Mouse (Mus musculus) intestine, embryonic 15.5 days (tissue): ENCODE results near the gene Tm4sf19. TPM values are rescaled to one million over a fixed set of nuclear protein-coding genes. Genes with fewer than 3 reads are reported as not detected.
A peak's percentile ranks its signal among the peaks of the same experiment; 100 is the strongest.

Source experiments
- ATAC-seq: fragments of 200-750 bp; cut with Nextera tagmentation; 2 replicates; pipeline ENCODE4 v1.8.0; 2017; ENCODE audit warnings: moderate TSS enrichment, moderate library complexity
- H3K27ac ChIP-seq: fragments of 300-500 bp; sonication (generic); 2 replicates; pipeline ENCODE4 v1.5.1; 2015; ENCODE audit warnings: mild to moderate bottlenecking, inconsistent platforms
- H3K27me3 ChIP-seq: fragments of 300-500 bp; sonication (generic); replicated peaks from 2 replicates; pipeline ENCODE4 v1.6.1; 2015; ENCODE audit warnings: inconsistent platforms
- H3K36me3 ChIP-seq: fragments of 300-500 bp; sonication (generic); 2 replicates; pipeline ENCODE4 v1.6.1; 2015; ENCODE audit warnings: inconsistent platforms
- H3K4me1 ChIP-seq: fragments of 300-500 bp; sonication (generic); replicated peaks from 2 replicates; pipeline ENCODE4 v1.6.1; 2015; ENCODE audit warnings: inconsistent platforms
- H3K4me2 ChIP-seq: fragments of 300-500 bp; sonication (generic); replicated peaks from 2 replicates; pipeline ENCODE4 v1.6.1; 2015; ENCODE audit warnings: mild to moderate bottlenecking, inconsistent platforms
- H3K4me3 ChIP-seq: fragments of 300-500 bp; sonication (generic); replicated peaks from 2 replicates; pipeline ENCODE4 v1.5.1; 2015; ENCODE audit warnings: inconsistent platforms
- H3K9ac ChIP-seq: fragments of 300-500 bp; sonication (generic); 2 replicates; pipeline ENCODE4 v1.6.1; 2015; ENCODE audit warnings: inconsistent platforms
- H3K9me3 ChIP-seq: fragments of 300-500 bp; sonication (generic); 2 replicates; pipeline ENCODE4 v1.6.1; 2016; ENCODE audit warnings: inconsistent platforms
- WGBS: fragments of 180-500 bp; shearing (Covaris S2); methylation state at CpG from one replicate; pipeline ENCODE4 v1.1.7; 2015; 5-methylcytosine and 5-hydroxymethylcytosine counted together
- polyA plus RNA-seq: library from polyadenylated mRNA; unstranded; fragments of >200 nt; fragmentation: Nextera tagmentation; extraction: Ambion mirVana; gene quantifications from 2 replicates; pipeline ENCODE4 v1.2.1, GENCODE M21; 2015

Gene Tm4sf19
- polyA plus RNA-seq, 1 experiment from 2014 or later, result not detected

GRCm38 (mm10) chr16:32398206-32398605 is 2.1 kb upstream of the Tm4sf19 start:
- no peak for ATAC-seq

GRCm38 (mm10) chr16:32401335-32401965 is 1.1 kb downstream of the Tm4sf19 start:
- no peak overlapping the region for H3K9ac ChIP-seq
- H3K4me2 ChIP-seq, result no peak overlapping the region
- no peak overlapping the region for H3K27ac ChIP-seq
- no peak overlapping the region for H3K4me3 ChIP-seq
- ATAC-seq, result no peak
- H3K9me3 ChIP-seq, result no peaks in the 10 kb centered on the region
- no peaks in the 10 kb centered on the region for H3K27me3 ChIP-seq
- 79% methylated on average over 9 of the region's 9 CpGs for WGBS
- H3K36me3 ChIP-seq, result no peaks in the 10 kb centered on the region
- H3K4me1 ChIP-seq, result peaks cover 1% of the 10 kb centered on the region; the same call in 1 of the 2 replicates

More at GRCm38 (mm10) chr16:32398206-32398605, 2.1 kb upstream of the Tm4sf19 start:
- no peak overlapping the region for H3K27ac ChIP-seq
- peaks cover 4% of the 10 kb centered on the region; the same call in 1 of the 2 replicates for H3K4me1 ChIP-seq
- no peaks in the 10 kb centered on the region for H3K9me3 ChIP-seq
- H3K27me3 ChIP-seq, result no peaks in the 10 kb centered on the region
- no peak overlapping the region for H3K4me2 ChIP-seq
- H3K4me3 ChIP-seq, result no peak overlapping the region
- no peaks in the 10 kb centered on the region; the same call in 1 of the 2 replicates for H3K36me3 ChIP-seq
- WGBS, result 71% methylated on average over 3 of the region's 3 CpGs
- H3K9ac ChIP-seq, result no peak overlapping the region

- no peak overlapping the region for H3K9ac ChIP-seq
- no peak for ATAC-seq
- no peaks in the 10 kb centered on the region for H3K27me3 ChIP-seq
- no peaks in the 10 kb centered on the region for H3K36me3 ChIP-seq
- no peak overlapping the region for H3K27ac ChIP-seq
- no peak overlapping the region for H3K4me2 ChIP-seq
- WGBS, result 84% methylated on average over 3 of the region's 3 CpGs
- no peaks in the 10 kb centered on the region for H3K9me3 ChIP-seq
- no peak overlapping the region for H3K4me3 ChIP-seq
- no peaks in the 10 kb centered on the region for H3K4me1 ChIP-seq
Observed at GRCm38 (mm10) chr16:32402818-32403217, 2.5 kb downstream of the Tm4sf19 start.

GRCm38 (mm10) chr16:32405716-32406115 is 5.4 kb downstream of the Tm4sf19 start:
- Histone ChIP-seq H3K9me3 (no peaks in the 10 kb centered on the region), H3K4me2 (no peak overlapping the region), H3K27ac (no peak overlapping the region), H3K27me3 (no peaks in the 10 kb centered on the region), H3K4me1 (no peaks in the 10 kb centered on the region), H3K36me3 (no peaks in the 10 kb centered on the region), H3K4me3 (no peak overlapping the region), H3K9ac (no peak overlapping the region)
- no peak for ATAC-seq
- WGBS, result 89% methylated on average over 9 of the region's 9 CpGs

- Histone ChIP-seq H3K27me3 (no peaks in the 10 kb centered on the region), H3K4me2 (no peak overlapping the region), H3K27ac (no peak overlapping the region), H3K4me3 (no peak overlapping the region), H3K4me1 (no peaks in the 10 kb centered on the region), H3K36me3 (no peaks in the 10 kb centered on the region), H3K9ac (no peak overlapping the region), H3K9me3 (no peaks in the 10 kb centered on the region)
- WGBS, result 79% methylated on average over 6 of the region's 6 CpGs
- ATAC-seq, result no peak
Observed at GRCm38 (mm10) chr16:32406671-32407070, 6.4 kb downstream of the Tm4sf19 start.

GRCm38 (mm10) chr16:32407730-32408129 is 7.4 kb downstream of the Tm4sf19 start:
- ATAC-seq, result no peak
- H3K27ac ChIP-seq, result no peak overlapping the region
- 77% methylated on average over 10 of the region's 10 CpGs for WGBS

GRCm38 (mm10) chr16:32417457-32417856 is 17.2 kb downstream of the Tm4sf19 start:
- Histone ChIP-seq H3K27ac (peak overlapping the region; percentile 41), H3K36me3 (no peaks in the 10 kb centered on the region), H3K4me2 (no peak overlapping the region), H3K4me3 (no peak overlapping the region), H3K9me3 (no peaks in the 10 kb centered on the region), H3K4me1 (peaks cover 6% of the 10 kb centered on the region; the same call in 1 of the 2 replicates), H3K27me3 (no peaks in the 10 kb centered on the region), H3K9ac (no peak overlapping the region)
- peak; percentile 59 for ATAC-seq
- 50% methylated on average over 1 of the region's 1 CpGs for WGBS

More at GRCm38 (mm10) chr16:32407730-32408129, 7.4 kb downstream of the Tm4sf19 start:
- no peaks in the 10 kb centered on the region for H3K9me3 ChIP-seq
- H3K36me3 ChIP-seq, result no peaks in the 10 kb centered on the region
- no peak overlapping the region for H3K4me2 ChIP-seq
- no peak overlapping the region for H3K9ac ChIP-seq
- no peaks in the 10 kb centered on the region for H3K27me3 ChIP-seq
- H3K4me3 ChIP-seq, result no peak overlapping the region
- no peaks in the 10 kb centered on the region for H3K4me1 ChIP-seq

- Histone ChIP-seq H3K36me3 (no peaks in the 10 kb centered on the region), H3K9ac (peak within 1 kb of the TSS; percentile 70), H3K27me3 (no peaks in the 10 kb centered on the region), H3K9me3 (no peaks in the 10 kb centered on the region), H3K4me3 (peak within 1 kb of the TSS; percentile 63), H3K4me2 (peak within 1 kb of the TSS; percentile 76), H3K4me1 (peaks cover 6% of the 10 kb centered on the region; the same call in 1 of the 2 replicates), H3K27ac (peak within 1 kb of the TSS; percentile 90)
- 2% methylated on average over 45 of the region's 45 CpGs for WGBS
- peak; percentile 95 for ATAC-seq
Observed at GRCm38 (mm10) chr16:32419517-32420483, 19.5 kb downstream of the Tm4sf19 start, which contains the start of gene Tctex1d2. TSS of gene Tctex1d2 (plus strand) at chr16:32419702.

GRCm38 (mm10) chr16:32427506-32427905 is 27.2 kb downstream of the Tm4sf19 start:
- H3K27me3 ChIP-seq, result no peaks in the 10 kb centered on the region
- no peak overlapping the region for H3K4me2 ChIP-seq
- ATAC-seq, result no peak
- no peaks in the 10 kb centered on the region for H3K36me3 ChIP-seq
- 73% methylated on average over 3 of the region's 3 CpGs for WGBS
- H3K27ac ChIP-seq, result no peak overlapping the region
- H3K4me3 ChIP-seq, result no peak overlapping the region
- H3K4me1 ChIP-seq, result no peaks in the 10 kb centered on the region
- H3K9ac ChIP-seq, result no peak overlapping the region
- no peaks in the 10 kb centered on the region for H3K9me3 ChIP-seq

- under 1% methylated on average over 54 of the region's 54 CpGs for WGBS
- H3K36me3 ChIP-seq, result no peaks in the 10 kb centered on the region
- no peaks in the 10 kb centered on the region for H3K27me3 ChIP-seq
- H3K9me3 ChIP-seq, result no peaks in the 10 kb centered on the region
- peak; percentile 97 for ATAC-seq
- H3K27ac ChIP-seq, result peak within 1 kb of the TSS; percentile 83
- peak within 1 kb of the TSS; percentile 73 for H3K9ac ChIP-seq
- H3K4me3 ChIP-seq, result peak within 1 kb of the TSS; percentile 64
- H3K4me1 ChIP-seq, result no peaks in the 10 kb centered on the region
- peak within 1 kb of the TSS; percentile 82 for H3K4me2 ChIP-seq
Observed at GRCm38 (mm10) chr16:32430474-32431046, 30.3 kb downstream of the Tm4sf19 start, which contains the start of gene Pcyt1a. TSS of gene Pcyt1a (plus strand) at chr16:32430921.

GRCm38 (mm10) chr16:32431047-32431591 is 30.8 kb downstream of the Tm4sf19 start:
- Histone ChIP-seq H3K4me3 (peak overlapping the region; percentile 64), H3K9me3 (no peaks in the 10 kb centered on the region), H3K36me3 (no peaks in the 10 kb centered on the region), H3K27me3 (no peaks in the 10 kb centered on the region), H3K9ac (peak overlapping the region; percentile 73), H3K4me2 (peak overlapping the region; percentile 82), H3K27ac (peak overlapping the region; percentile 83), H3K4me1 (no peaks in the 10 kb centered on the region)
- ATAC-seq, result peak; percentile 67; the same call in 1 of the 2 replicates
- WGBS, result under 1% methylated on average over 28 of the region's 28 CpGs

- no peak overlapping the region for H3K9ac ChIP-seq
Observed at GRCm38 (mm10) chr16:32431926-32432325, 31.6 kb downstream of the Tm4sf19 start.

More at GRCm38 (mm10) chr16:32431926-32432325, 31.6 kb downstream of the Tm4sf19 start:
- H3K27ac ChIP-seq, result no peak overlapping the region
- H3K4me3 ChIP-seq, result peak overlapping the region; percentile 64
- H3K9me3 ChIP-seq, result no peaks in the 10 kb centered on the region
- no peak for ATAC-seq
- H3K36me3 ChIP-seq, result no peaks in the 10 kb centered on the region
- H3K4me1 ChIP-seq, result no peaks in the 10 kb centered on the region
- H3K4me2 ChIP-seq, result peak overlapping the region; percentile 82
- H3K27me3 ChIP-seq, result no peaks in the 10 kb centered on the region
- WGBS, result 89% methylated on average over 1 of the region's 1 CpGs
